Mouse (Mus musculus): ENCODE measurements at regions not wholly inside any gene's neighbourhood (a gene's known extent, or its start where the extent isn't known, plus 50 kb on each side); places are given as distances from the start of the nearest gene placed in this dataset.

DNA sequence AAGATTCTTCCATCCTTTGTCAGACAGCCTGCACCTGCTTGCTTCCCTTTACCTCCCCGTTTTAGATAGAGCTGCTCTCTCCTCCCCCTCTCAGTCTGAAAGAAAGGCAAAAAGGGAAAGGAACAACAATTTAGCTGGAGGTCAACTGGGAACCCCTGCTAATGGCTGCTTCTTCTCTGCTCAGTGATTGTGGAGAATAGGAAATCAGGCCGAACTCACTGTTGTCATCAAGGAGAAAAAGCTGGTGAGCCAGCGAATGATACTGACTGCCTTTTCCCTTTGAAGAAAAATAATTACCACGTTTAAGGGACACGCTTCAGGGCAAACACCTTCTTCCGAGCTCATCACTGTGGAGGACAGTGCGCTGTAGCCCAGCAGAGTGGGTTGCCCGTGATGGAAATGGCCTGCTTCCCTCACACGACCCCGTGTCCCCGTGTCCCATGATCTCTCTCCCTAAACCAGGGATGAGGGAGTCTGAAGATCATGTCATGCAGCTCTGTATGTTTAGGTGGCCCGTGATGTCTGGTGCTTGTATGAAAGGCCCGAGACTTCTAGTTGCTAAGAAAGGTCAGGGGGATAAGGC is 183.8 kb upstream of the Sash1 start:
- Histone ChIP-seq H3K36me3 (no peaks in the 10 kb centered on the region), H3K4me2 (no peak overlapping the region), H3K4me3 (replicated peaks) (no peak overlapping the region), H3K4me1 (replicated peaks) (no peaks in the 10 kb centered on the region), H3K9ac (replicated peaks) (no peak overlapping the region), H3K27ac (no peak overlapping the region), H3K27me3 (no peaks in the 10 kb centered on the region), H3K9me3 (no peaks in the 10 kb centered on the region)
- WGBS, result 82% methylated on average over 13 of the region's 13 CpGs
- no peak for ATAC-seq (ENCODE audit: insufficient number of reproducible peaks, insufficient read depth, low FRiP score, low TSS enrichment, low read depth)

DNA sequence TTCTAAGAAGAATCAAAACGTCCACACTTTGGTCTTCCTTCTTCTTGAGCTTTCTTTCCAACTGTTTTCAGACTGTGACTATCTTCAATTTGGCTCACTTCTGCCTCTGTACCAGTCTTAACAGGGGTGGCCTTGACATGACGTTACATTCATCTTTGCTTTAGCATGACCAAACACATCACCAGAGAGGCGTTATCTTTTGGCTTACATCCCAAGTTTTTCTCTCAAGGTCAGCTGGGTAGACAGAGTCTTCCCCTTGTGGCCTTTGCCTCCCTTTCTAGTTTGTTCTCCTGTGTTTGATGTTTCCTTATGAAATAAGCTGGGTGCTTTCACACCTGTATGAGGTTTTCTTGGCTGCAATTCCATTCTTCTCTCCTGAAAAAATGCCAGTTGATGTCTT is 180.7 kb upstream of the Sash1 start:
- no peak overlapping the region for H3K4me2 ChIP-seq
- no peak overlapping the region for H3K27ac ChIP-seq
- no peaks in the 10 kb centered on the region for H3K27me3 ChIP-seq
- no peak for ATAC-seq (ENCODE audit: insufficient number of reproducible peaks, insufficient read depth, low FRiP score, low TSS enrichment, low read depth)
- H3K9me3 ChIP-seq, result no peaks in the 10 kb centered on the region
- no peaks in the 10 kb centered on the region for H3K4me1 ChIP-seq (replicated peaks)
- no peak overlapping the region for H3K9ac ChIP-seq (replicated peaks)
- H3K4me3 ChIP-seq (replicated peaks), result no peak overlapping the region
- WGBS, result 83% methylated on average over 3 of the region's 3 CpGs
- H3K36me3 ChIP-seq, result no peaks in the 10 kb centered on the region

GRCm38 (mm10) chr10:9061979-9062378 is 176.1 kb upstream of the Sash1 start:
- Histone ChIP-seq H3K4me2 (no peak overlapping the region), H3K27ac (no peak overlapping the region), H3K4me1 (replicated peaks) (no peaks in the 10 kb centered on the region), H3K4me3 (replicated peaks) (no peak overlapping the region), H3K9me3 (no peaks in the 10 kb centered on the region), H3K36me3 (no peaks in the 10 kb centered on the region), H3K27me3 (no peaks in the 10 kb centered on the region), H3K9ac (replicated peaks) (no peak overlapping the region)
- ATAC-seq (ENCODE audit: insufficient number of reproducible peaks, insufficient read depth, low FRiP score, low TSS enrichment, low read depth), result no peak
- 83% methylated on average over 3 of the region's 3 CpGs for WGBS

GRCm38 (mm10) chr10:9055274-9055673 is 169.4 kb upstream of the Sash1 start:
- Histone ChIP-seq H3K27ac (no peak overlapping the region), H3K9ac (replicated peaks) (no peak overlapping the region), H3K36me3 (no peaks in the 10 kb centered on the region), H3K4me1 (replicated peaks) (no peaks in the 10 kb centered on the region), H3K4me3 (replicated peaks) (no peak overlapping the region), H3K4me2 (no peak overlapping the region), H3K27me3 (no peaks in the 10 kb centered on the region), H3K9me3 (no peaks in the 10 kb centered on the region)
- no peak for ATAC-seq (ENCODE audit: insufficient number of reproducible peaks, insufficient read depth, low FRiP score, low TSS enrichment, low read depth)
- WGBS, result 74% methylated on average over 3 of the region's 3 CpGs

GRCm38 (mm10) chr10:9053371-9053770 is 167.5 kb upstream of the Sash1 start:
- 56% methylated on average over 4 of the region's 4 CpGs for WGBS
- Histone ChIP-seq H3K4me1 (replicated peaks) (no peaks in the 10 kb centered on the region), H3K36me3 (no peaks in the 10 kb centered on the region), H3K27ac (no peak overlapping the region), H3K9me3 (no peaks in the 10 kb centered on the region), H3K4me3 (replicated peaks) (no peak overlapping the region), H3K9ac (replicated peaks) (no peak overlapping the region), H3K4me2 (no peak overlapping the region), H3K27me3 (no peaks in the 10 kb centered on the region)
- ATAC-seq (ENCODE audit: insufficient number of reproducible peaks, insufficient read depth, low FRiP score, low TSS enrichment, low read depth), result no peak

DNA sequence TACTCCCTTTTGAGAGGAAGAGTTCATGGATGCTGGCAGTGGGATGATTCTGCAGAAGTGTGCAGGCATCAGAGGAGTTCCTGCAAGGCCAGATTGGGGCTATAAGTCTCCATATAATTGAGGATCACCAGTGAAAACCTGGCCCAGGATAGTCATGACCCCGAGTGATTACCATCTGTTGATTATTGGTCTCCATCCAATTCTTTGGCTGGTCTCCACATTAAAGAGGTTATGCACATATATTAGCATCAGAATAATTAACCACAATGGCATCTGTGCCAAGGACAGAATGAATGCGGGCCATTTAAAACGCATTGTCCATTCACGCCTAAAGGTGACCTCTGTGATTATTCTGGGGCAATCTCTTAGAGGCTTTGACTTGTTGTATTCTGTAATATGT is 161.5 kb upstream of the Sash1 start:
- H3K27ac ChIP-seq, result no peak overlapping the region
- H3K4me1 ChIP-seq (replicated peaks), result no peaks in the 10 kb centered on the region
- ATAC-seq (ENCODE audit: insufficient number of reproducible peaks, insufficient read depth, low FRiP score, low TSS enrichment, low read depth), result no peak
- H3K9me3 ChIP-seq, result no peaks in the 10 kb centered on the region
- H3K9ac ChIP-seq (replicated peaks), result no peak overlapping the region
- no peak overlapping the region for H3K4me3 ChIP-seq (replicated peaks)
- H3K36me3 ChIP-seq, result no peaks in the 10 kb centered on the region
- no peaks in the 10 kb centered on the region for H3K27me3 ChIP-seq
- WGBS, result 86% methylated on average over 4 of the region's 4 CpGs
- no peak overlapping the region for H3K4me2 ChIP-seq

DNA sequence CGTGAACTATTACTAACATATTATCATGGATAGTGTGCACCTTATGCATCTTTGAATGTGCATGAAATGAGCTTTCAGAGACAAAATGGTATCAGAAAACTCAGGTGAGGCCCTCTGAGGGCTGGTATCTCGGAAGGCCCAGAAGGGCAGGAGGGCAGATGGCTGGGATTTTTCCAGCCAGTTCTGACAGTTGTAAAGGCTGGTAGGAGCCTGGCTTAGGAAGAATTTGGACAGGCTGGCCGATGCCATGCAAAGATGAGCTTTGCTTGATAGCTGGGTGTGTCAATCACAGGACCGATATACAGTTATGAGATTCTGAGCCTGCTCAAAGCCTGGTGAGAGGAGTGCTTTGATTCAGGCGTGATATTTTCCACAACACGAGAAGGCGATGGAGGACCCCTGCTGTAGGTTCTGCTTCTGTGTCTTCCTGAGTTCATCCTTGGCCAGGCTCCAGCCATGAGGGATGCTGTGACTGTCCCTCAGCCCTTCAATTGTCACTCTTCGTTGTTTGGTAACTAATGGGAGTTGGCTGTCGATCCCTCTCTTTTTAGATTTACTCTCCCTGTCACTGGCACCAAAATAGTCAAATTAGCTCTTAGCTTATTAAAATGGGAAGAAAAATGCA is 159.0 kb upstream of the Sash1 start:
- no peak overlapping the region for H3K27ac ChIP-seq
- H3K4me1 ChIP-seq (replicated peaks), result no peaks in the 10 kb centered on the region
- no peaks in the 10 kb centered on the region for H3K36me3 ChIP-seq
- 89% methylated on average over 9 of the region's 9 CpGs for WGBS
- H3K9me3 ChIP-seq, result no peaks in the 10 kb centered on the region
- ATAC-seq (ENCODE audit: insufficient number of reproducible peaks, insufficient read depth, low FRiP score, low TSS enrichment, low read depth), result no peak
- no peak overlapping the region for H3K4me3 ChIP-seq (replicated peaks)
- no peak overlapping the region for H3K4me2 ChIP-seq
- H3K9ac ChIP-seq (replicated peaks), result no peak overlapping the region
- no peaks in the 10 kb centered on the region for H3K27me3 ChIP-seq

GRCm38 (mm10) chr10:9043507-9043906 is 157.6 kb upstream of the Sash1 start:
- ATAC-seq (ENCODE audit: insufficient number of reproducible peaks, insufficient read depth, low FRiP score, low TSS enrichment, low read depth), result no peak
- Histone ChIP-seq H3K27me3 (no peaks in the 10 kb centered on the region; the same call in 1 of the 2 replicates), H3K4me3 (replicated peaks) (no peak overlapping the region), H3K9me3 (no peaks in the 10 kb centered on the region), H3K4me1 (replicated peaks) (no peaks in the 10 kb centered on the region), H3K4me2 (no peak overlapping the region), H3K9ac (replicated peaks) (no peak overlapping the region), H3K27ac (no peak overlapping the region), H3K36me3 (no peaks in the 10 kb centered on the region)
- WGBS, result 87% methylated on average over 1 of the region's 1 CpGs

- Histone ChIP-seq H3K9me3 (no peaks in the 10 kb centered on the region), H3K4me1 (replicated peaks) (0 out of 2 replicates have a peak, but pooled peaks cover 5% of the 10 kb centered on the region), H3K27me3 (no peaks in the 10 kb centered on the region), H3K4me2 (no peak overlapping the region), H3K36me3 (no peaks in the 10 kb centered on the region), H3K27ac (no peak overlapping the region), H3K9ac (replicated peaks) (no peak overlapping the region), H3K4me3 (replicated peaks) (no peak overlapping the region)
- ATAC-seq (ENCODE audit: insufficient number of reproducible peaks, insufficient read depth, low FRiP score, low TSS enrichment, low read depth), result no peak
- 89% methylated on average over 6 of the region's 6 CpGs for WGBS
These were observed 144.6 kb upstream of the Sash1 start for GRCm38 (mm10) chr10:9030486-9030885.

DNA sequence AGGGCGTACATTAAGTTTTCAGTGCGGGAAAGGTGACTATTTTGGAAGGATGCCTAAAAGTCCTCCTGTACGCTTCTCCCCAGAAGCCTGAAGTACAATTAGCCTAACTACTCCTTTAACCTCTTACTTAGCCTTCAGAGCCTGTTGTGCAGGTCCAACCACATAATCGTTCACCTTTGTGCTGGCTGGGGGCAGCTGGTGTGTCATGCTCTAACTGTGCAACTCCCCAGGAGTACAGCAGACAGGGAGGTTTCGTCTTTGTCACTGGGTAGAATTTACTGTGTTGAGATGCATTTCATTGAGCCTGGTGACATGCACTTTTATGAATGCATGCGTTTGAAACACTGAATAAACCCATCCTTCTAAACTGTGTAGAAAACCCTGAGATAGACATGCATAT is 143.6 kb upstream of the Sash1 start:
- Histone ChIP-seq H3K27me3 (no peaks in the 10 kb centered on the region), H3K9ac (replicated peaks) (no peak overlapping the region), H3K4me3 (replicated peaks) (no peak overlapping the region), H3K36me3 (no peaks in the 10 kb centered on the region), H3K4me2 (no peak overlapping the region), H3K4me1 (replicated peaks) (0 out of 2 replicates have a peak, but pooled peaks cover 5% of the 10 kb centered on the region), H3K27ac (peak overlapping the region; percentile 41; the same call in 1 of the 2 replicates), H3K9me3 (no peaks in the 10 kb centered on the region)
- WGBS, result 62% methylated on average over 6 of the region's 6 CpGs
- no peak for ATAC-seq (ENCODE audit: insufficient number of reproducible peaks, insufficient read depth, low FRiP score, low TSS enrichment, low read depth)

- no peaks in the 10 kb centered on the region for H3K36me3 ChIP-seq
- WGBS, result 84% methylated on average over 12 of the region's 12 CpGs
- 0 out of 2 replicates have a peak, but pooled peaks cover 5% of the 10 kb centered on the region for H3K4me1 ChIP-seq (replicated peaks)
- H3K4me2 ChIP-seq, result no peak overlapping the region
- no peaks in the 10 kb centered on the region for H3K9me3 ChIP-seq
- no peak overlapping the region for H3K27ac ChIP-seq
- H3K9ac ChIP-seq (replicated peaks), result no peak overlapping the region
- ATAC-seq (ENCODE audit: insufficient number of reproducible peaks, insufficient read depth, low FRiP score, low TSS enrichment, low read depth), result no peak
- no peaks in the 10 kb centered on the region for H3K27me3 ChIP-seq
- no peak overlapping the region for H3K4me3 ChIP-seq (replicated peaks)
These were observed 141.4 kb upstream of the Sash1 start for GRCm38 (mm10) chr10:9027070-9027807.

Data from limb, embryonic 12.5 days (tissue).